Mouse (Mus musculus): ENCODE results near the gene Olfr1352.
"Not testable (repeated sequence)": the region's sequence is repeated elsewhere in the genome, so short reads cannot be mapped to it uniquely, and the experiment has no call there.

The Olfr1352 gene

DNA sequence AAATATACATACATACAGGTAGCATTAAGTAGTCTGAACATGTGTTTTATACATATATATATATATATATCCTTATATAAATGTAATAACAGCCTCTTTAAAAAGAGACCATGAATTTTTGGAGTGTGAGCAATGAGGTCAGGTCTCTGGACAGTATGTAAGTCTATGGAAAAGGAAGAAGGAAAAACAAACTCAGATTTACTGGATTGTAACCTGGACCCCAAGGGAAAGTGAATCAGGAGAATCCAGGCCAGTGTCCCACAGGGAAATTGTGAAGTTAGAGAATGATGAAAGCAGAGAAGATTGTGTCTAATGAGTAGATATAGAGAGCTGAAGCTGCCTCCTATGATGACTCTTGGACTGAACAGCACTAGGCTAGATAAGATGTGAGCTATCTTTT, at the start of gene Olfr1352:
TSS of gene Olfr1352 (plus strand) at position 301 of the 400 bp plus-strand sequence.
- no peak for DNase-seq (ENCODE audit: low spot score)

DNA sequence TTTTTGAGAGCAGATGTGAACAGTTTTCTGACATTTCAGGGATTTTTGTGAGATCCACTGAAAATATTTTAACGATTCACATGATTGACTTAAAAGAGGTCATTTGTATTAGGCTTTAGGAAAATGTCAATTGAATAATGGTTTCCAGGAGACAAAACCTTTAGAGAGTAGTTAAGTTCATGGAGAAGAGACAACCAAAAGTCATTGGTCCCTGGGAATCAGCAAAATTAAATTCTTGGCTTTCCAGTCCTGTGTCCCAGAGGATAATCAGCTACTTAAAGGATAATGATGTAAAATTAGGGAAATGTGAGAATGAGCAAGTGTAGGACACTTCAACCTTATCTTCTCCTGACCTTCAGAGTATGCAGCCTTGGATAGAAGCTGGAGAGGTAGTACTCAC, 30.5 kb upstream of the Olfr1352 start, which contains the start of gene Olfr8:
TSS of gene Olfr8 (plus strand) at position 301 of the 400 bp plus-strand sequence.
- not testable (repeated sequence) for DNase-seq (ENCODE audit: low spot score)

DNA sequence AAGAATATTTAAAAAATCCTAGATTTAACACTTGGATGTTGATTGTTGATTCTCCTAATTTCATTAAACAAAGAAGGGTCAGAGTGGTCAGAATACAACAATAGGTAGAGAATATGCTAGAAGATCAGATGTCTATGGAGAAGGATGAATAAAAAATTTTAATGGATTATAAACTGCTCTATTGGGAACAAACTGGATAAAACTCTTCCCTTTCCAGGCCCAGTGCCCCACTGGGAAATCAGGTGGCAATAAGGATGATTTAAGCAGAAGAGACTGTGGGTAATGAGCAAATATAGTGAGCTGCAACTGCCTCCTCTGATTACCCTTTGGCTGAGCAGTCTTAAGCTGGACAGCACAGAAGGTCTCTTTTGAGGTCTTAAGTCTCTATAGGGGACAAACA, 17.8 kb upstream of the Olfr1352 start, which contains the start of gene Olfr1353:
TSS of gene Olfr1353 (plus strand) at position 301 of the 400 bp plus-strand sequence.
- DNase-seq (ENCODE audit: low spot score) = not testable (repeated sequence)

DNA sequence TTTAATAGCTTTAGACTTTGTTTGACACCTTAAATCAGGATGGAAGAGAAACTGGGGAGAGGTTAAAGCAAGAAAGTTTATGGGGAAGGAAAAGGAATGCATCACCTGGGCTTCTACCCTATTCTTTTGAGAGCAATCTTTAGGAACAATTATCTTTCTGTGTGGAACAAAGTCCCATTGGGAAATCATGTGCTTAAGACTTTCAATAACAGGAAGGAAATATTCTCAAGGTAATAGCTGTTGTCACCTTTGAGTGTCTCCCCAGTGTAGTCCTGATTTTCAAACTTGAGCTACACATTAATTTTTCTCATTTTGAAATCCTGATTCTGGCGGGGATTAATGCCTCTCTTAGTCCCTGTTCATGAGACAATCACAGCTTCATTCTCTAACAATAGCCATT, 31.3 kb downstream of the Olfr1352 start, which contains the start of gene Olfr1351:
TSS of gene Olfr1351 (plus strand) at position 301 of the 400 bp plus-strand sequence.
- no peak for DNase-seq (ENCODE audit: low spot score)

DNA sequence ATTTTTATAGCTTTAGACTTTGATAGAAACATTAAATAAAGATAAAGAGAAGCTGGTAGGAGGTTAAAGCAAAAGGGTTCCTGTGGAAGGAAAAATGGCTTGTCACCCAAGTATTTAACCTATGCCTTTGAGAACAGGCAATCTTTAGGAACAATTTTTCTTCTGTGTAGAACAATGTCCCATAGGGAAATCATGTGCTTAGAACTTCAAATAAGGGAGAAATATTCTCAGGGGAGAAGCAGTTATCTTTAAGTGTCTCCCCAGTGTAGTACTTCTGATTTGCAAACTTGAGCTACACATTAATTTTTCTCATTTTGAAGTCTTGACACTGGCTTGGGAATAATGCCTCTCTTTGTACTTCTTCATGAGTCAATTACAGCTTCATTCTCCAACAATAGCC, 47.6 kb downstream of the Olfr1352 start, which contains the start of gene Olfr57:
TSS of gene Olfr57 (plus strand) at position 301 of the 400 bp plus-strand sequence.
- no peak for DNase-seq (ENCODE audit: low spot score)

Measured in c-Kit-positive CD71-positive TER-119-positive erythroid progenitor cells, embryonic 14.5 days (primary cell).